Mouse (Mus musculus) c-Kit-negative CD71-positive TER-119-positive erythroid progenitor cells, embryonic 14.5 days (primary cell): ENCODE measurements around the gene Stac2.
A peak's percentile ranks its signal among the peaks of the same experiment; 100 is the strongest.

ENCODE experiments used
- DNase-seq: peaks from one replicate; pipeline ENCODE4 v3.0.0-alpha.2; 2013; ENCODE audit warnings: low read depth, low spot score

Gene Stac2

DNA sequence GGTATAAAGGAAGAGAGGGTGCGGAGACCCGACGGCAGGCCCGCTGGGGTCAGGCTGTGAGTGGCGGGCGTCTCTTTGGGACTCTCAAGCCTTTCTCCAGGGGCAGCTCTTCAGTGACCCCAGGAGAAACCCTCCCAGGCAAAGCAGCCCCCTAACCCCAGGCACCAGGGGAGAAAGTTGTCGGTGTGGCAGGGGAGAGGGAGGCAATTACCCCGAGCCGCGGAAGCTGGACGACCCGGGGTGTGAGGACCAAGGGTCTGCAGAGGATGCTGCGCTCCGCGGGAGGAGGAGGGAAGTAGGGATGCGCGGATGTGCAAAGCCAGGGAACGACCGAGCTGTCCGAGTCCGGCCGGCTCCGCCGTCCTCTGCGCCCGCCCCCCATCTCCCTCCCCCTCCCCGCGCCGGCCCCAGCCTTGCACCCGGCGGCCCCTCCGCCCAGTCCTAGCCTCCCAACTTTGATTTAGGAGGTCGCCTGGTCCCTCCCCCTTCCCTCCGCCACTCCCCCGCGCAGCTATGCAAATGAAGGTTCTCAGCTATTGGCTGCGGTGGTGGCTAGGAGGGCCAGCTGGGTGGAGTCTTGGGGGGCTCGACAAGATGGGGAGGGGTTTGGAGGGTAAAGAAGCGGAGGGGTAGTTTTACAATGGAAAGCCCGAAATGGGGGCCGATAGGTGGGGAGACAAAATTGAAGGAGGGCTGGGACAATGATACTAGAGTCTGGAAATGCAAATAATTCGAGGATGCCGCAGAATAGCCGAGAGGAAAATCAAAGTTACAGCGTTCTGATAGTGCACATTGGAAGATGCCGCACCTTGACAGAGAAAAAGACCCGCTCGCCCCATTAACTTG, at the start of gene Stac2:
TSS of gene Stac2 (minus strand) at position 474 of the 846 bp plus-strand sequence.
- DNase-seq, result no peak

DNA sequence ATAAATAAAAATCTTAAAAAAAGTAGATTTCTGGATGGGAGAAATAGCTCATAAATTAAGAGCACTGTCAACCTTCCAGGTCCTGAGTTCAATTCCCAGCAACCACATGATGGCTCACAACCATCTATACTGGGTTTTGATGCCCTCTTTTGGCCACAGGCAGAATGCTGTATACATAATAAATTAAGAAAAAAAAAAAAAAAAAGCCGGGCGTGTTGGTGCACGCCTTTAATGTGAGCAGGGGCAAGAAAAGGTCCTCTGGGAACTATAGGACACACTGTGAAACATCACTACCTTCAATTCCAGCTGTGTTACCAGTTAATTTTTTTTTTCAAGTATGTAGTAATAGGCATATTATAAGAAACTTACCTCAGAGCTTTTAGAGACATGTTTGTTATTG, 48.1 kb upstream of the Stac2 start:
- no peak for DNase-seq

DNA sequence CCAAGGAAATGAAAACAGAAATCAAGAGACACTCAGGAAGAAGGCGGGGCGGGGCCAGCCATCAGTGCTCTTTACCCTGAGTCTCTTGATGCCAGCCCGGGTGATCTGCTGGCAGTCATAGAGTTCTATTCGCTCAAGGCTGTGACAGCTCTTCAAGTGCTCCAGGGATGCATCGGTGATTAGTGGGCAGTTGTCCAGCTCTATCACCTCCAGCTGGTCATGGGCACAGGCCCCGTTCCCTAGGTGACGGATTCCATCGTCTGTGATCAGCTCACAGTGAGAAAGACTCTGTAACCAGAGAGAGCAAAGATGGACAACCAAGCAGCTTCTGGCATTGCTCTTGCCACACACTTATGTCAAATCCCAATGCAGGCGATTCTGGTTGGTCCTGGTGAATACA, 37.3 kb upstream of the Stac2 start:
- no peak for DNase-seq

DNA sequence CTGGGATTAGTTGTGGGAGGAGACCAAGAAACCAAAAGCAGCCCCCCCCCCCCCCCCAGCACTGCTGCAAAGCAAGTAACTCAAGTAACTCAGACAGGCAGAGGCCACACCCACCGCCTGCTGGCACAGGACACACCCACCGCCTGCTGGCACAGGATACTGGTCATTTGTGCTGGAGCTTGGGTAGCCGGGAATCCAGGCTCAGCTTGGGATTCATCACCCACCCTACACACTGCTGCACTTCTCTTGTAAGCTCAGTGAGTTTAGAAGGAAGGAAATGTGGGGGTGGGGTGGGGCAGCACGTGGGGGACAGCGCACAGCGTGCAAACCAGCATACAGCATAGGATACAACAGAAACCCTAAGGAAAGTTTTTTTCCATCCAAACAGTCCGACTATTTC, 35.0 kb upstream of the Stac2 start:
- no peak for DNase-seq

DNA sequence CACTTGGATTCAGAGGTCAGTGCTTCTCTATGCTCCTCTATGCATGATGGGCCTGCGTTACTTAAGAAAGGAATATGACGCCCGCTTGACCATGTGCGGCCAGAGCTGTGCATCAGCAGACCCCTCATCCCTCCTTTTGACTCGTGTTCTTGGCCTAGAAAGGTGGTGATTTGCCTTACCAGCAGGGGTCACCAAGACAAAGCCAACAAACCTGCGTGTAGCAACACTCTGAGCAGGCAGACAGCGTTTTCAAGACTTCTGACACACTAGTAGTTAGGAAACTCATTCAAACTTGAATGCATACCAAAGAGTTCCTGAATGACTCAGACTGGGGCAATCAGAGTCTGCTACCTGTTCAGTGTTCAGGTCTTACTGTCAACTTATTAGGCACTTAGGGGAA, 33.3 kb upstream of the Stac2 start:
- no peak for DNase-seq

DNA sequence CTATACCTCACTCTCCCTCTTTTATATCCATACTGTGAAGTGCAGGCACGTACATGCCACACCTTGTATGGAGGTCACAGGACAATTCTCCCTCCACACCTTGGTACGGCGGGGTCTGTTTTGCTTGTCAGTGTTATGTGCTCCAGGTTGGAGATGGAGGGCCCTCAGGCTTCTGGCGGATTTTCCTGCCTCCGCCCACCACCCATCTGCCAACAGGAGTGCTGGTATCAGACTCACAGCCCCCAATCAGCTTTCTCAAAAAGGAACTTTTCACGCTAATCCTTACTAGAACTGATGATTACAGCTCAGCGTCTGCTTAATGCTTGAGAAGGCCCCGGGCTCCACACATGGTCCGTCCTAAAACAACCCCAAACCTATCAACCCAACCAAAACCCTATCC, 32.9 kb upstream of the Stac2 start:
- DNase-seq, result no peak

DNA sequence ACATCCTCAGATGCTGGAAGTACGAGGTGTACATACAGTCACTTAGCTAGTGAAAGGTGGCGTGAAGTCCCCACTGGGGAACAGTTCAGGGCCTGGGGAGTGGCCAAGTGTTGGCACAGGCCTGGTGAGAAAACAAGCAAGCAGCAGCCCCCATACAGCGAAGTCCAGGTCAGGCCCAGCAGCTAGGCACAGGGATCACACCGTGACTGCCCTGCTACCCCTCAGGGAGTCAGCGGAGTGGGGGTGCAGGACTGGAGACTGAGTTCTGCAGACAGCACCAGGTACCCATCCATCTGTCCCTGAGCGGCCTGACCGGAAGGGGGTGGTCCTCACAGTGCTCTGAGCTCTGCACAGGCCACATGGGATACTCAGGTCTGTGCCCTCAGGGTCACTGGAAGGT, 29.5 kb upstream of the Stac2 start:
- no peak for DNase-seq

DNA sequence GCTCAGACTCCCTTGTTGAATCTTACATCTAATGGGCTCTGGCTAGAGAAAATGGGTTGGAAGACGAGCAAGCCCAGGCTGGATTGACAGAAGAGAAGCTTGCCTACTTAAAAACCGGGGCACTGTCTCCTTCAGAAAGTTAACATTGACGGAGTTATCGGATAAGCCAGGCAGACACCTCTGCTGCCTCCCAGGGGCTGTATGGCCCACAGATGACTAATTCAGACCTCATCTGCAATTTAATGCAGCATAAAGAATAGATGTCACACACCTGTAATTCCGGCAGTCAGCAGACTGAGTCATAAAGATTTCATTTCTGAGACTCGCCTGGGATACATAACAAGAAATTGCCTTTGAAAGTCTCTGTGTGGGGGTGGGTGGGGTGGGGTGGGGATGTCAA, 27.2 kb upstream of the Stac2 start:
- DNase-seq, result no peak

DNA sequence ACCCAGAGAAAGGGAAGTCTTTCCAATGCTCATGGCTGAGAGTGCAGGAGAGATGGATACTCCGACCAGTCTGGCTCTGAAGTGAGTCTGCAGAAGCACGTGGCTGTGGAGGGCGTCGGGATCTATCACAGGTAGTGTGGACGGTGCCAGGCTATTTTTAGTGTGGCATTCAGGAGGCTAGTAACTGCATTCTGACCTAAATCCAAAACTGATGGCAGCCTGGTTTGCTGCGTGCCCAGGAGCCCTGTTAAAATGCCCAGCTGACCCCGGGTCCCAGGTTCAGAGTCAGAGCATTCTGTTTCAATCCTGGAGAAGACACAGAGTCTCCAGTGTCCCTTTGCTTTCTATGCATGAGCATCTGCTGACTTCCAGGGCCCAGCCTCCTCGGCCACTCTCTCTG, 23.8 kb upstream of the Stac2 start:
- no peak for DNase-seq

DNA sequence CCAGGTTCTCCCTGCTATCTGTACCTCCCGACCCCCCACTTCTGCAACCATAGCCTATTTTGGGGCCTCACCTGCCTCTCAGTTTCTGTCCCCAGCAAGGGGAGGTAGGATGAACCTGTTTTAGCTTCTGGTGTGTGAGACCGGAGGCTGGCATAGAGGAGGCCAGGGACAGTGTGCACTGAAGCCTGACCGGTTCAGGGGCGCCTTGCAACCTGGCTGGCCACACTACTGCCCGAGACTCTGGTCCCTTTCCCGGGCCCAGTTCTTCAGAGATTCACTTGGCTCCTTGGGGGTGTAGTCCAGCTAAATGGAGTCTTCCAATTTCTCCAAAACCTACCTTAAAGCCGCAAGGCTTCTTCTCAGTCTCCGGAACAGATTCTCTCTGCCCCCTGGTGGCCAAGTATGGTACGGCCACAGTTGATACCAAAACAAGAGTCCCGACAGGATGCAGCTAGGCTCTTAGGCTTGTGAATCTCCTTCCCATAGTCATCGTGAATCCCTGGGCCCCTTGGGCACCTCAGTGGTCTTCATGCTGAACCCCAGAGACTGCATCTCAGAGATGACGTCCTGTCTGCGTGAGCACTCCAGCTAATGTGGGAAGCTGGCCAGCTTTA, 22.0 kb upstream of the Stac2 start:
- peak; percentile 56 for DNase-seq

DNA sequence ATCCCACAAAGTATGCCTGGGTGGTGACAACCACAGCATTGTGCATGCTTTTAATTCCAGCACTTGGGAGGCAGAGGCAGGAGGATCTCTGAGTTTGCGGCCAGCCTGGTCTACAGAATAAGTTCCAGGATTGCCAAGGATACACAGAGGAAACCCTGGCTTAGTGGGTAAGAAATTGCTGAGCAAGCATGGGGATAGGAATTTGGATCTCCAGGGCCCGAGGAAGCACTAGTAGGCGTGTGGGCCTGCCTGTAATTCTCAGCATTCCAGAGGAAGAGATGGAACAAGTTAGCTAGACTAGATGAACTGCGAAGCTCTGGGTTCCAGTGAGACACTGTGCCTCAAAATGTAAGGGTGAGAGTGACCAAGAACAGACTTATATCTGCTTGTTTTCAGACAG, 20.2 kb upstream of the Stac2 start:
- DNase-seq, result no peak

DNA sequence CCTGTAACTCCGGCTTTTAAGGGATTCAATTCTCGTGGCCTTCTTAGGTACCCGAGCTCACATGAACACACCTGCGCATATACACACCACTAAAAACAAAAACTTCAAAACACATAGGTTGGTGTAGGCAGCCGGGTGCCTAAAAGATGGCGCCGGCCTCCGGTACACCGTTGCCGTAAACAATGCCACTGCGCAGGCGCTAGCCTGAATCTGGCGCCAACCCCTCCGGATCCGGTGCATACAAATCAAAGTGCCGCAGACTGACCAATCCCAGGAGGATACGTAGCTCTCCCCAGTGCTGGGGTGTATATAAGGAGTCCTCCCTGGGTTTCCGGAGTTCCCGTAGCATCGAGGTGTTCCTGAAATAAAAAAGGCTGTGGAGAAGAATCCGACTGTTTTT, 14.0 kb upstream of the Stac2 start:
- DNase-seq, result no peak

DNA sequence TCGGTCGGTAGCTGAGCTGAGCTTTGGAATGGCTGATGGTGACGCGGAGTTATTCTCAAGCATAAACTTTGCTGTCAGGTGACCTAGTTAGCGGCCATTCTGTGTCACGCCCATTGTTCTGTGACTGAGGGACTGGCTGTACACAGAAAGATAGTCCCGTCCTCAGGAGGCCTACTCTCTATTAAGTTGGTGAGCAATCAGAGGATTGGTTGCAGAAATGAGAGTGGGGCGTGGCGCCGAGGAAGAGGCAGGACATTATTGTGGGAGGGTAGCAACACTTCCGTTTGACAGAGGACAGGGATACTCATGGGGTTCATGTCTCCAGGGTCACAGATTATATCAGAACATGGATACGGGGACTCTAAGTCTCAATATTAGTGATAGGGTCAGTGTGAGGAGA, 12.9 kb upstream of the Stac2 start:
- no peak for DNase-seq

DNA sequence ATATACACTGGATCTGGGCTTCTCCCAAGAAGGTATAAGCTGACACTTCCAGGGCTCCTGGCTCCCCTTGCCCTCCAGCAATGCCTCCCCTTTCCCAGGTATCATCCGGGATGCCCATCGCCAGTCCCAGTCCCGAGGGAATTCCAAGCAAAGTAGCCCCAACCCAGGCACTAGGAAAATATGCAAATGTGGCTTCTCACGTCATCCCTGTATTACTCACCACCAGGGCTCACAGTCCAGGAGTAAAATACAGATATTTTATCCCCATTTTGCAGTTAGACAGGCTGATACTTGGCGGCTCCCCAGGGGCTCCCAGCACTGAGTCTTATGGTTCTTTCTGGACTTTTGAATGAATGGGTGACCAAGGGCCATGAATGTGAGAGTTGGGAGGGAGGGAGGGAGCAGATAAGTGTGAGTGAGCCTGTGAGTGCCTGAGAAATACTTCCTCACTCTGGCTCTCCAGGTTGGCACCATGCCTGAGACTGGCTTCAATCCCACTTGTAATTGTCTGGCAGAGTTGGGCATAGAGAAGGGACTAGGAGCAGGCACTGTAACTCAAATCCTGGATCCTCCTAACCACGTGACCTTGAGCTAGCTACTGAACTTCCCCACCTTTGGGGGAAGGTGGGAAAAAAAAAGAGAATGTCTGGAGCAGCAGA, 8.8 kb upstream of the Stac2 start:
- no peak for DNase-seq

DNA sequence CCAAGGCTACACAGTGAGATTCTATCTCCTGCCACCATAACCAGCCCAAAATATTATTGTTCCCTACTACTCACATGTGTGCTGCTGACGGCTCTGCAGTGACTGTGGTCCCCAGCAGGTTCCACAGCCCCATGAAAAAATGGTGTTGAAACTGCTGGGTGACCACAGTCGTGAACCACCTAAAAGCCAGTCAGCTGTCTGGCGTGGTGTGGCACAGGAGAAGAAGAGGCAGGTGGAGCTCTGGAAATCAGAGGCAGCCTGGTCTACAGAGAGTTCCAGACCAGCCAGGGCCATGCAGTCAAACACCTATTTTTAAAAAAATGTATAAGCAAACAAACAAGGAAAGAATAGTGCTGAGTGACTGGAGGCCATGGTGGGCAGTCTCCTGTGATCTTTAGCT, 8.2 kb upstream of the Stac2 start:
- DNase-seq, result no peak

DNA sequence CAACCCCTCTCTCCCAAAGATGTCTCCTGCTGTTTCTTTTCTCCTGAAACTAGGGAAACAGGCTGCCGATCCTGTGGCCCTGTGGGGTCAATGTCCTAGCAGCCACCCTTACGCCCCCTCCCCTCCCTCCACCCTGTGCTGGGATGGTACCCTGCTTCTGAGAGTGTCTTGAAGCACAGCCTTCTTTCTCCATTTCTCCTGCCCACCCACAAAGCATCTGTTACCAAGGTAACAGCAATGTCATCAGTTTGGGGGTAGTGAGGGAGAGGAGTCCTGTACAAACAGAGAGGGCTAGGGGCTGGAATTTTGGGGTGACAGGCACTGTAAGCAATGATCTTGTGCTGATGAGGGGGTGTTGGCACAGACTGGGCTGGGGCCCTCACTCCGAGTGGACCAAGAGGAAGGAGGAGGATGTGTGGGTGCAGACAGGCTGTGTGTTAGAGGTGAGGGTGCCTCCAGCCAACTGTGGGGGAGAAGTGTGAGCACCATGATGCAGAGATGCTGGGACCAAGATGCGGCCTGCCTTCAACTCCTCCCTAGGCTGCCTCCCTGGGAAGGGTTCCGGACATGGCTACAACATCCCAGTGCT, 6.9 kb upstream of the Stac2 start:
- DNase-seq, result no peak

DNA sequence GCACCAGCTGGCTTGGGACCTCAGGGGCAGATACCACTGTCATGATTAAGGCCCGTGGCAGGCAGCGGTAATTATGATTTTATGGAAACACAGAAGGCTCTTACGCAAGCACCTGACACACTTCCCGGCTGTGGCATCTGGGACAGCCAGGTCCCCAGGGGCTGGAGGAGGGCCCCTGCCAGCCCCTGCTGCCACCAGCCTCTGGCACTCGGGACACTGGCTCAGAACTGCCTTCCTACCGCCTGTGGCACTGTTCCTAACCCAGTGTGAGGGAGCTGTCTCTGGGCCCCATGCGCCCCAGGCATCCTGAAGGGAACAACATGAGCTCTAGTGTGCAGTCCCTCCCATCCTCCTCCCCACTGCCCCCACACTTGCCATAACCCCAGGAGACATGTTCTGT, 6.4 kb upstream of the Stac2 start:
- no peak for DNase-seq

DNA sequence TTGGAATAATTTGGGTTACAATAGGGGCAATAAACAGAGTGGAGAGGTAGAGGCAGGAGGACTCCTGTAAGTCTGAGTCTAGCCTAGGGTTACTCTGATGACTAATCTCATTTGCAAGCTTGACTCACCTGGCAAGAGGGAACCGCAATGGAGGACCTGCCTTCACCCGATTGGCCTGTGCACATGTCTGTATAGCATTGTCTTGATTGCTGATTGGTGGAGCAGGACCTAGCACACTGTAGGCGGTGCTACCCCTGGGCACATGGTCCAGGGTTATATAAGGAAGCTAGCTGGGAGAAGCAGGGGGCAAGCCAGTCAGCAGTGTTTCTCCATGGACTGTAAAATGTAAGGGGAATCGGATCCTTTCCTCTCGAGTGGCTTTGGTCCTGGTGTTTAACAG, 4.7 kb upstream of the Stac2 start:
- no peak for DNase-seq

DNA sequence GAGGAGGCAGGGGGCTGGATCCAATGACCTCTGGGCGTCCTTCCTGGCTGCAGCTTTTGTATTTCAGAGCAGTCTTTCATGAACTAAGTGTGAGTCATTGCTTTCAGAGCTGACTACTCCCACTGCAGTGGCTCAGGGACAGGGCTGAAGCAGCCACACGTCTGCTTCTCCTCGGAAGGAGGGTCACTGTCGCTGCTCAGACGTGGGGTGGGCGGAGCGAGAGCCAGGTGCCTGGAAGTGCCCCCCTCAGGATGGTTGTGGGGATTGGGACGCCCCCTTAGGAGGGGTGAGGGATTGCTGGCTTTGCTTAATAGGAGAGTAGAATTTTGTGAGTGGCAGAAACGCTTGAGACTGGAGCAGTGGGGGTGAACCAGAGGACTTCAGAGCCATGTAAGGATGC, 4.2 kb upstream of the Stac2 start:
- no peak for DNase-seq

DNA sequence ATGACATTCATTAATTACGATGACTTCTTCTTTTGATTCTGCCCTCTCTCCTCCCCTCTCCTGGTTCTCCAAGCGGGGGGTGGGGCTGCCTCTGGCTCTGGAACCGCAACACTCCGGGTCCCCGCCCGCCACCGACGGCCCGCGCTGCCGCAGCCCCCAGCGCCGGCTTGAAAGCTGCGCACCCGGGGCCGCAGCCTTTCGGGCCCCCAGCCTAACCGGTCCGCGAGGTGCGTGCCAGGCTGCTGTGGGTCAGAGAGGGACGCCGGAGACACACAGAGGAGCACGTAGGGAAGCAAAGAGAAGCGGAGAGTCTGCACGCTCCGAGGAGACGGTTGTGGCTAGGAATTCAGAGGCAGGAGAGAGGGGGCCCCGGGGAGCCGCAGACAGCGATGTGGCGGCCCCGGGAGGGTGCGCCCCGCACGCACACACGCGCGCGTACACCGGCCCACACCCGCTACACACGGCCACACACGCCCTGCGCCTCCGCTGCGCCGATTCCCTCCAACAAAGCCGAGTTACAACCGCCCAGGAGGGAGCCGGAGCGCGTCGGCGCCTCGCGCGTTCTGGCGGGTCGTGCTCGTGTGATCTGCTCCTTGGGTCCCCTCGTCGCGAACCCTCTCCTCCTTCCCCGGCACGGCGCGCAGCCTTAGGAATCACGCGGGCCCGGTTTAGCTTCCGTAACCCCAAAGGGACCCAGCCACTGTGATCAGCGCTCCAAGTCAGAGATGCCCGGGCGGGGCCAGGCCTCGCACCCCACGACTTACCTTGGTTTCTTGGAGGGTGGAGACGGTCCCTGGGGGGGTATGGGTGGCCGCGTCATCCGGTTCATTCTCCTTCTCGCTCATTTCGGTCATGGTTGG, 903 bp downstream of the Stac2 start:
- no peak for DNase-seq

DNA sequence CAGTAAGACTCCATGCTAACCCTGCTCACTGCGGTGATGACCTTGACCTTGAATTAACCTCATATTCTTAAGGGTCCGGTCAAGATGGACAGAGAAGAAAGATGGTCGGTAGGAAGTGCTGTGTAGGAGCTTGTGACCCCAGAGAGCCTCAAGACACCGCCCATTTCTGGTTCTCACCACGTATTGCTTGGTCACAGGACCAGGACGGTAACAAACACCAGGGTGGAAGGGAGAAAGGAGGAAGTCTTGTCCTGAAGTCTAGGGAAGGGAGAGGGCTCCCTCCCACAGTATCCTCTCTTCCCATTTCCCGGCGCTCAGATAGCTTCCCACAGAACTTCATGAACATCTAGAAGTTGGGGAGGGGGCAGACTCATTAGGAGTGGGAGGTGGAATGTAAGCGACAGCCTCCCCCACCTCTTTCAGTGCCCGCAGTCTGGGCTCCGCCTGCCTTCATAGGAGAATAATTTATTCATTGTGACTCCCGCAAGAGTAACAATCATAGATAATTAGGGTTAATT, 1.6 kb downstream of the Stac2 start:
- DNase-seq, result no peak
